ENCODE assay signal across 23 mouse cellular contexts in genomic region chr10:55300141-55300540, GRCm38 (mm10).
DNase-seq lines count a peak whose midpoint lies in the region; ATAC-seq and TF ChIP-seq lines count a peak whose summit lies in the region.
"Had no signal": no experiment of that assay in that cellular context is flagged by ENCODE, and none has a peak within 500 bp of the region (broad histone marks: within the 10 kb centered on the region; RNA-seq: fewer than 3 reads in every experiment).

No protein-coding gene starts in this region.

- peak; percentile 62 for ATAC-seq in forebrain, postnatal 0 days
- ATAC-seq in forebrain, embryonic 16.5 days, result no peak
- ATAC-seq: forebrain, embryonic 13.5 days; hindbrain, embryonic 16.5 days; Patski had no signal

- no peak overlapping the region for H3K9ac ChIP-seq in forebrain, postnatal 0 days
- no peak overlapping the region for H3K9ac ChIP-seq in forebrain, embryonic 16.5 days (replicated peaks; ENCODE audit: low read depth, low read length)
- H3K9ac ChIP-seq: forebrain, embryonic 13.5 days; hindbrain, embryonic 13.5 days had no signal

- H3K27me3 ChIP-seq in forebrain, postnatal 0 days (ENCODE audit: insufficient read depth, low read length), result no peaks in the 10 kb centered on the region
- no peaks in the 10 kb centered on the region for H3K27me3 ChIP-seq in forebrain, embryonic 16.5 days (replicated peaks; ENCODE audit: control insufficient read depth, insufficient read depth, low read length)
- H3K27me3 ChIP-seq: forebrain, embryonic 13.5 days; hindbrain, embryonic 13.5 days; Patski had no signal

- H3K9me3 ChIP-seq in forebrain, postnatal 0 days (ENCODE audit: low read length), result no peaks in the 10 kb centered on the region
- no peaks in the 10 kb centered on the region for H3K9me3 ChIP-seq in forebrain, embryonic 16.5 days (ENCODE audit: control insufficient read depth, low read length)
- H3K9me3 ChIP-seq: forebrain, embryonic 10.5 days; forebrain, embryonic 13.5 days; hindbrain, embryonic 10.5 days; hindbrain, embryonic 13.5 days had no signal

- peak; percentile 13 for DNase-seq in forebrain, postnatal 0 days
- DNase-seq in layer of hippocampus, adult 2 months (ENCODE audit: low spot score in 2 of 2), result peak; percentile 8 to 17
- no peak for DNase-seq in layer of hippocampus, postnatal 25 days (ENCODE audit: extremely low spot score in 1 of 2, low spot score in 1 of 2)
- peak; percentile 45 for DNase-seq in brain, adult 2 months (ENCODE audit: low read depth, low spot score)
- peak; percentile 19 for DNase-seq in telencephalon, adult 2 months (ENCODE audit: low read depth, low spot score)
- no peak for DNase-seq in heart, postnatal 10 days
- DNase-seq: adrenal gland, postnatal 10 days; adrenal gland, postnatal 36 days; cerebellum, adult 18-20 months; cerebellum, adult 9-10 months; cerebellum, postnatal 14 days; gastrocnemius, adult 2 months; gastrocnemius, postnatal 14 days; heart, adult 11 months; heart, postnatal 36 days had no signal

- 74% methylated on average over 5 of the region's 5 CpGs for WGBS in forebrain, postnatal 0 days
- 80% methylated on average over 5 of the region's 5 CpGs for WGBS in forebrain, embryonic 16.5 days

- TF ChIP-seq CTCF in forebrain, postnatal 0 days (IDR thresholded peaks at IDR 0.05; ENCODE audit: low read depth), result no peak
- TF ChIP-seq CTCF in layer of hippocampus, adult 2 months (conservative IDR thresholded peaks at IDR 0.05), result no peak

- H3K4me1 ChIP-seq in forebrain, postnatal 0 days (ENCODE audit: insufficient read depth), result no peaks in the 10 kb centered on the region
- H3K4me1 ChIP-seq in forebrain, embryonic 16.5 days (replicated peaks; ENCODE audit: control insufficient read depth, insufficient read depth, low read length), result no peaks in the 10 kb centered on the region
- H3K4me1 ChIP-seq: forebrain, embryonic 10.5 days; forebrain, embryonic 13.5 days; hindbrain, embryonic 10.5 days; hindbrain, embryonic 13.5 days had no signal

- no peak overlapping the region for H3K27ac ChIP-seq in forebrain, postnatal 0 days (ENCODE audit: low read depth, low read length)
- H3K27ac ChIP-seq in forebrain, embryonic 16.5 days (ENCODE audit: low read length), result no peak overlapping the region
- H3K27ac ChIP-seq in layer of hippocampus, adult 2 months, result no peak overlapping the region
- H3K27ac ChIP-seq: forebrain, embryonic 10.5 days; forebrain, embryonic 13.5 days; gastrocnemius, adult 2 months; hindbrain, embryonic 10.5 days; hindbrain, embryonic 13.5 days had no signal

- H3K36me3 ChIP-seq in forebrain, postnatal 0 days (ENCODE audit: insufficient read depth), result no peaks in the 10 kb centered on the region
- H3K36me3 ChIP-seq in forebrain, embryonic 16.5 days (ENCODE audit: control insufficient read depth, insufficient read depth), result no peaks in the 10 kb centered on the region
- H3K36me3 ChIP-seq: forebrain, embryonic 10.5 days; hindbrain, embryonic 10.5 days; hindbrain, embryonic 13.5 days had no signal

- H3K4me2 ChIP-seq in forebrain, postnatal 0 days (ENCODE audit: low read depth), result no peak overlapping the region
- H3K4me2 ChIP-seq in forebrain, embryonic 16.5 days (ENCODE audit: low read length), result no peak overlapping the region
- H3K4me2 ChIP-seq: forebrain, embryonic 13.5 days; heart, embryonic 11.5 days; hindbrain, embryonic 13.5 days had no signal

- intact Hi-C loops in heart, postnatal 10 days (cut with DNase I), result no loop called here

- H3K4me3 ChIP-seq in forebrain, postnatal 0 days (ENCODE audit: low read depth, low read length), result no peak overlapping the region
- no peak overlapping the region for H3K4me3 ChIP-seq in forebrain, embryonic 16.5 days (replicated peaks; ENCODE audit: low read length)
- no peak overlapping the region for H3K4me3 ChIP-seq in layer of hippocampus, adult 2 months
- H3K4me3 ChIP-seq: forebrain, embryonic 10.5 days; forebrain, embryonic 13.5 days; gastrocnemius, adult 2 months; hindbrain, embryonic 10.5 days; hindbrain, embryonic 13.5 days had no signal

Comparison
In these comparisons a context has a peak if more than half of its experiments do, and no peak if none do; other contexts are left out.
1. DNase-seq: peak in forebrain, postnatal 0 days (single experiment), layer of hippocampus, adult 2 months (2 of 2), brain, adult 2 months (single experiment) and telencephalon, adult 2 months (single experiment); none in layer of hippocampus, postnatal 25 days (0 of 2) and heart, postnatal 10 days (0 of 2).